Mouse (Mus musculus): ENCODE measurements around the gene Itga4.

Gene Itga4

GRCm38 (mm10) chr2:79267181-79267580, 12.0 kb downstream of the Itga4 start:
- DNase-seq: no peak

GRCm38 (mm10) chr2:79268863-79269262, 13.6 kb downstream of the Itga4 start:
- DNase-seq: no peak

- DNase-seq: no peak
Observed at GRCm38 (mm10) chr2:79270034-79270535, 14.9 kb downstream of the Itga4 start.

GRCm38 (mm10) chr2:79271838-79272237, 16.6 kb downstream of the Itga4 start:
- no peak for DNase-seq

- DNase-seq: no peak
Observed at GRCm38 (mm10) chr2:79278581-79278980, 23.4 kb downstream of the Itga4 start.

- DNase-seq: no peak
Observed at GRCm38 (mm10) chr2:79284206-79284605, 29.0 kb downstream of the Itga4 start.

GRCm38 (mm10) chr2:79290149-79290548, 34.9 kb downstream of the Itga4 start:
- DNase-seq: no peak

GRCm38 (mm10) chr2:79291922-79292321, 36.7 kb downstream of the Itga4 start:
- no peak for DNase-seq

GRCm38 (mm10) chr2:79292431-79292830, 37.2 kb downstream of the Itga4 start:
- no peak for DNase-seq

GRCm38 (mm10) chr2:79302398-79302797, 47.2 kb downstream of the Itga4 start:
- DNase-seq: no peak

- no peak for DNase-seq
Observed at GRCm38 (mm10) chr2:79307549-79307948, 52.3 kb downstream of the Itga4 start.

- peak; percentile 1 for DNase-seq
Observed at GRCm38 (mm10) chr2:79309454-79310118, 54.4 kb downstream of the Itga4 start.

- DNase-seq: no peak
Observed at GRCm38 (mm10) chr2:79312499-79312898, 57.3 kb downstream of the Itga4 start.

- DNase-seq: no peak
Observed at GRCm38 (mm10) chr2:79315108-79315507, 59.9 kb downstream of the Itga4 start.

- no peak for DNase-seq
Observed at GRCm38 (mm10) chr2:79316182-79316880, 61.1 kb downstream of the Itga4 start.

GRCm38 (mm10) chr2:79328079-79328478, 72.9 kb downstream of the Itga4 start:
- DNase-seq: no peak

- DNase-seq: no peak
Observed at GRCm38 (mm10) chr2:79334661-79335060, 79.4 kb downstream of the Itga4 start.

- no peak for DNase-seq
Observed at GRCm38 (mm10) chr2:79336141-79336540, 80.9 kb downstream of the Itga4 start.

- DNase-seq: no peak
Observed at GRCm38 (mm10) chr2:79339003-79339402, 83.8 kb downstream of the Itga4 start.

GRCm38 (mm10) chr2:79343115-79343514, 87.9 kb downstream of the Itga4 start:
- no peak for DNase-seq

- DNase-seq: no peak
Observed at GRCm38 (mm10) chr2:79351179-79352099, 96.2 kb downstream of the Itga4 start.

GRCm38 (mm10) chr2:79352100-79352802, 97.0 kb downstream of the Itga4 start:
- DNase-seq: no peak

GRCm38 (mm10) chr2:79354773-79355172, 99.5 kb downstream of the Itga4 start:
- no peak for DNase-seq
